Mouse (Mus musculus) MEL (cell line): ENCODE measurements around the gene Vstm2a.

Experiments
- E2F4 ChIP-seq: IDR thresholded peaks from 2 replicates; pipeline ENCODE4 v1.6.1; 2011; ENCODE audit warnings: low read depth, low read length, improper control_type of control experiment, borderline replicate concordance
- MAZ ChIP-seq: IDR thresholded peaks from 2 replicates; pipeline ENCODE4 v1.6.1; 2012; ENCODE audit warnings: low read depth, mild to moderate bottlenecking, inconsistent platforms, low read length, improper control_type of control experiment
- POLR2A ChIP-seq, 2 experiments: IDR thresholded peaks; 2 replicates each; pipeline ENCODE4 v1.6.1; 2011 to 2012; ENCODE audit warnings: low read length in 2 of 2, mild to moderate bottlenecking in 2 of 2, control low read depth in 1 of 2, improper control_type of control experiment in 1 of 2, low read depth in 1 of 2, moderate library complexity in 1 of 2; ENCODE audit not compliant: control insufficient read depth in 1 of 2, insufficient read depth in 1 of 2, poor library complexity in 1 of 2

- no peak for TF ChIP-seq POLR2A (IDR thresholded peaks at IDR 0.05; ENCODE audit: control insufficient read depth in 1 of 2, insufficient read depth in 1 of 2, low read depth in 1 of 2, low read length in 2 of 2, poor library complexity in 1 of 2)
- no peak for TF ChIP-seq MAZ
- no peak for TF ChIP-seq E2F4
Observed at GRCm38 (mm10) chr11:16292960-16293359, 35.4 kb downstream of the Vstm2a start.
